Mouse (Mus musculus): ENCODE data around the gene Gorasp2. TPM values are rescaled to one million over a fixed set of nuclear protein-coding genes. Genes with fewer than 3 reads are reported as not detected.
A peak's percentile ranks its signal among the peaks of the same experiment; 100 is the strongest.

The Gorasp2 gene
- polyA plus RNA-seq, 1 experiment = 113 TPM

- Histone ChIP-seq H3K4me3 (no peak overlapping the region), H3K27me3 (ENCODE audit: control insufficient read depth, insufficient read depth, insufficient read length) (no peaks in the 10 kb centered on the region), H3K79me2 (ENCODE audit: control insufficient read depth, insufficient read depth) (peaks cover 71% of the 10 kb centered on the region), H3ac (ENCODE audit: control insufficient read depth, insufficient read length) (no peak overlapping the region), H3K36me3 (ENCODE audit: control insufficient read depth, insufficient read depth) (no peaks in the 10 kb centered on the region), H3K4me2 (ENCODE audit: low read depth) (peak overlapping the region; percentile 96)
- no peak for TF ChIP-seq REST (IDR thresholded peaks at IDR 0.05; ENCODE audit: insufficient read depth, insufficient read length)
- TF ChIP-seq TCF12 (IDR thresholded peaks at IDR 0.05; ENCODE audit: insufficient read depth, poor library complexity, severe bottlenecking) = no peak
- no peak for TF ChIP-seq E2F4 (IDR thresholded peaks at IDR 0.05; ENCODE audit: insufficient read depth)
- TF ChIP-seq MYOG (IDR thresholded peaks at IDR 0.05; ENCODE audit: control insufficient read depth in 1 of 3, insufficient read depth in 1 of 3, insufficient read length in 2 of 3, low read depth in 2 of 3) = no peak
- no peak for TF ChIP-seq TCF3 (IDR thresholded peaks at IDR 0.05; ENCODE audit: insufficient read length, low read depth)
- no peak for TF ChIP-seq POLR2A (IDR thresholded peaks at IDR 0.05; ENCODE audit: insufficient read length, low read depth)
- no peak for TF ChIP-seq POLR2AphosphoS2 (IDR thresholded peaks at IDR 0.05; ENCODE audit: insufficient read length, low read depth)
- no peak for TF ChIP-seq USF1 (IDR thresholded peaks at IDR 0.05; ENCODE audit: low read depth)
- no peak for TF ChIP-seq SRF (IDR thresholded peaks at IDR 0.05; ENCODE audit: control insufficient read depth, insufficient read length, low read depth)
- no peak for TF ChIP-seq CEBPB (IDR thresholded peaks at IDR 0.05; ENCODE audit: insufficient read depth, poor library complexity, severe bottlenecking)
- no peak for TF ChIP-seq MYOD1 (IDR thresholded peaks at IDR 0.05; ENCODE audit: control insufficient read depth in 1 of 3, insufficient read length in 2 of 3, low read depth in 2 of 3)
Observed at GRCm38 (mm10) chr2:70663764-70664163, 2.4 kb downstream of the Gorasp2 start.

- no peaks in the 10 kb centered on the region for H3K27me3 ChIP-seq (ENCODE audit: control insufficient read depth, insufficient read depth, insufficient read length)
- no peak overlapping the region for H3K4me3 ChIP-seq
- H3K79me2 ChIP-seq (ENCODE audit: control insufficient read depth, insufficient read depth) = peaks cover 97% of the 10 kb centered on the region
- no peaks in the 10 kb centered on the region for H3K36me3 ChIP-seq (ENCODE audit: control insufficient read depth, insufficient read depth)
- no peak overlapping the region for H3ac ChIP-seq (ENCODE audit: control insufficient read depth, insufficient read length)
- no peak overlapping the region for H3K4me2 ChIP-seq (ENCODE audit: low read depth)
- TF ChIP-seq CEBPB (IDR thresholded peaks at IDR 0.05; ENCODE audit: insufficient read depth, poor library complexity, severe bottlenecking) = no peak
- no peak for TF ChIP-seq MYOG (IDR thresholded peaks at IDR 0.05; ENCODE audit: control insufficient read depth in 1 of 3, insufficient read depth in 1 of 3, insufficient read length in 2 of 3, low read depth in 2 of 3)
- TF ChIP-seq TCF12 (IDR thresholded peaks at IDR 0.05; ENCODE audit: insufficient read depth, poor library complexity, severe bottlenecking) = no peak
- TF ChIP-seq REST (IDR thresholded peaks at IDR 0.05; ENCODE audit: insufficient read depth, insufficient read length) = no peak
- TF ChIP-seq E2F4 (IDR thresholded peaks at IDR 0.05; ENCODE audit: insufficient read depth) = no peak
- no peak for TF ChIP-seq POLR2A (IDR thresholded peaks at IDR 0.05; ENCODE audit: insufficient read length, low read depth)
- no peak for TF ChIP-seq USF1 (IDR thresholded peaks at IDR 0.05; ENCODE audit: low read depth)
- no peak for TF ChIP-seq MYOD1 (IDR thresholded peaks at IDR 0.05; ENCODE audit: control insufficient read depth in 1 of 3, insufficient read length in 2 of 3, low read depth in 2 of 3)
- TF ChIP-seq MAX (IDR thresholded peaks at IDR 0.05; ENCODE audit: low read depth) = no peak
- no peak for TF ChIP-seq TCF3 (IDR thresholded peaks at IDR 0.05; ENCODE audit: insufficient read length, low read depth)
- no peak for TF ChIP-seq POLR2AphosphoS2 (IDR thresholded peaks at IDR 0.05; ENCODE audit: insufficient read length, low read depth)
- TF ChIP-seq SRF (IDR thresholded peaks at IDR 0.05; ENCODE audit: control insufficient read depth, insufficient read length, low read depth) = no peak
Observed at GRCm38 (mm10) chr2:70667016-70667415, 5.6 kb downstream of the Gorasp2 start.

GRCm38 (mm10) chr2:70669241-70669640, 7.9 kb downstream of the Gorasp2 start:
- no peaks in the 10 kb centered on the region for H3K36me3 ChIP-seq (ENCODE audit: control insufficient read depth, insufficient read depth)
- no peak overlapping the region for H3K4me3 ChIP-seq
- no peak for TF ChIP-seq REST (IDR thresholded peaks at IDR 0.05; ENCODE audit: insufficient read depth, insufficient read length)
- no peak for TF ChIP-seq MYOD1 (IDR thresholded peaks at IDR 0.05; ENCODE audit: control insufficient read depth in 1 of 3, insufficient read length in 2 of 3, low read depth in 2 of 3)
- TF ChIP-seq SRF (IDR thresholded peaks at IDR 0.05; ENCODE audit: control insufficient read depth, insufficient read length, low read depth) = no peak
- no peak for TF ChIP-seq E2F4 (IDR thresholded peaks at IDR 0.05; ENCODE audit: insufficient read depth)
- no peak for TF ChIP-seq TCF12 (IDR thresholded peaks at IDR 0.05; ENCODE audit: insufficient read depth, poor library complexity, severe bottlenecking)
- TF ChIP-seq MAX (IDR thresholded peaks at IDR 0.05; ENCODE audit: low read depth) = no peak
- no peak for TF ChIP-seq CEBPB (IDR thresholded peaks at IDR 0.05; ENCODE audit: insufficient read depth, poor library complexity, severe bottlenecking)
- no peak for TF ChIP-seq TCF3 (IDR thresholded peaks at IDR 0.05; ENCODE audit: insufficient read length, low read depth)
- TF ChIP-seq USF1 (IDR thresholded peaks at IDR 0.05; ENCODE audit: low read depth) = no peak
- no peak for TF ChIP-seq POLR2A (IDR thresholded peaks at IDR 0.05; ENCODE audit: insufficient read length, low read depth)
- no peak for TF ChIP-seq MYOG (IDR thresholded peaks at IDR 0.05; ENCODE audit: control insufficient read depth in 1 of 3, insufficient read depth in 1 of 3, insufficient read length in 2 of 3, low read depth in 2 of 3)
- TF ChIP-seq POLR2AphosphoS2 (IDR thresholded peaks at IDR 0.05; ENCODE audit: insufficient read length, low read depth) = no peak
- no peak overlapping the region for H3ac ChIP-seq (ENCODE audit: control insufficient read depth, insufficient read length)
- H3K27me3 ChIP-seq (ENCODE audit: control insufficient read depth, insufficient read depth, insufficient read length) = no peaks in the 10 kb centered on the region
- no peak overlapping the region for H3K4me2 ChIP-seq (ENCODE audit: low read depth)
- H3K79me2 ChIP-seq (ENCODE audit: control insufficient read depth, insufficient read depth) = peaks cover 97% of the 10 kb centered on the region

DNA sequence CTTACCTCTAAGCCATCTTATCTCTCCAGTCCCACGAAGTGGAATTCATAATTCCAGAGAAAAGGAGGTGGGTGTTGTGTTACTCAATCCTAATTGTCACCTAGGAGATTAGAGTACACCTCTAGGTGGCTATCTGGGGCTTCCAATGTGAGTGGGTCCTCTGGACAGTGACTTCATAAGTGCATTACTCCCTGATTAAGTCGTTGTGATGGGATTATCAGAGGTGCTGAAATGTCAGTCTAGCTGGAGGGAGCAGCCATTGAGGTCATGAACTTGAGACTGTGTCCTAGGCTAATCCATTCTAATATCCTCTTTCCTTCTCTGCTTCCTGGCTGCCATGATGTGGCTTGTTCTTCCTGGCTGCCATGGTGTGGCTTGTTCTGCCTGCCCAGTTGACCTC, 8.5 kb downstream of the Gorasp2 start:
- Histone ChIP-seq H3K27me3 (ENCODE audit: control insufficient read depth, insufficient read depth, insufficient read length) (no peaks in the 10 kb centered on the region), H3K4me3 (no peak overlapping the region), H3K36me3 (ENCODE audit: control insufficient read depth, insufficient read depth) (no peaks in the 10 kb centered on the region), H3K79me2 (ENCODE audit: control insufficient read depth, insufficient read depth) (peaks cover 97% of the 10 kb centered on the region), H3ac (ENCODE audit: control insufficient read depth, insufficient read length) (no peak overlapping the region), H3K4me2 (ENCODE audit: low read depth) (no peak overlapping the region)
- TF ChIP-seq TCF12 (IDR thresholded peaks at IDR 0.05; ENCODE audit: insufficient read depth, poor library complexity, severe bottlenecking) (no peak), POLR2AphosphoS2 (IDR thresholded peaks at IDR 0.05; ENCODE audit: insufficient read length, low read depth) (no peak), CEBPB (IDR thresholded peaks at IDR 0.05; ENCODE audit: insufficient read depth, poor library complexity, severe bottlenecking) (no peak), REST (IDR thresholded peaks at IDR 0.05; ENCODE audit: insufficient read depth, insufficient read length) (no peak), POLR2A (IDR thresholded peaks at IDR 0.05; ENCODE audit: insufficient read length, low read depth) (no peak), MAX (IDR thresholded peaks at IDR 0.05; ENCODE audit: low read depth) (no peak), MYOD1 (IDR thresholded peaks at IDR 0.05; ENCODE audit: control insufficient read depth in 1 of 3, insufficient read length in 2 of 3, low read depth in 2 of 3) (no peak), TCF3 (IDR thresholded peaks at IDR 0.05; ENCODE audit: insufficient read length, low read depth) (no peak), SRF (IDR thresholded peaks at IDR 0.05; ENCODE audit: control insufficient read depth, insufficient read length, low read depth) (no peak), MYOG (IDR thresholded peaks at IDR 0.05; ENCODE audit: control insufficient read depth in 1 of 3, insufficient read depth in 1 of 3, insufficient read length in 2 of 3, low read depth in 2 of 3) (no peak), USF1 (IDR thresholded peaks at IDR 0.05; ENCODE audit: low read depth) (no peak), E2F4 (IDR thresholded peaks at IDR 0.05; ENCODE audit: insufficient read depth) (no peak)

All from myocyte (in vitro differentiated cells).